Mouse (Mus musculus) CD4-positive, CD25-positive, alpha-beta regulatory T cell, adult 4 months (primary cell): ENCODE results near the gene Zfp599. TPM values are rescaled to one million over a fixed set of nuclear protein-coding genes. Genes with fewer than 3 reads are reported as not detected.
"Not testable (repeated sequence)": the region's sequence is repeated elsewhere in the genome, so short reads cannot be mapped to it uniquely, and the experiment has no call there.

Source experiments
- ATAC-seq: one replicate; pipeline ENCODE4 v1.8.0; 2017
- polyA plus RNA-seq, 2 experiments: library from polyadenylated mRNA; unstranded; fragments of 100-300 nt; shearing (Covaris generic); gene quantifications; one replicate each; pipeline ENCODE4 v1.2.1; 2017

Zfp599 gene
- polyA plus RNA-seq: 1 to 10 TPM; 7.1 to 7.4 TPM

DNA sequence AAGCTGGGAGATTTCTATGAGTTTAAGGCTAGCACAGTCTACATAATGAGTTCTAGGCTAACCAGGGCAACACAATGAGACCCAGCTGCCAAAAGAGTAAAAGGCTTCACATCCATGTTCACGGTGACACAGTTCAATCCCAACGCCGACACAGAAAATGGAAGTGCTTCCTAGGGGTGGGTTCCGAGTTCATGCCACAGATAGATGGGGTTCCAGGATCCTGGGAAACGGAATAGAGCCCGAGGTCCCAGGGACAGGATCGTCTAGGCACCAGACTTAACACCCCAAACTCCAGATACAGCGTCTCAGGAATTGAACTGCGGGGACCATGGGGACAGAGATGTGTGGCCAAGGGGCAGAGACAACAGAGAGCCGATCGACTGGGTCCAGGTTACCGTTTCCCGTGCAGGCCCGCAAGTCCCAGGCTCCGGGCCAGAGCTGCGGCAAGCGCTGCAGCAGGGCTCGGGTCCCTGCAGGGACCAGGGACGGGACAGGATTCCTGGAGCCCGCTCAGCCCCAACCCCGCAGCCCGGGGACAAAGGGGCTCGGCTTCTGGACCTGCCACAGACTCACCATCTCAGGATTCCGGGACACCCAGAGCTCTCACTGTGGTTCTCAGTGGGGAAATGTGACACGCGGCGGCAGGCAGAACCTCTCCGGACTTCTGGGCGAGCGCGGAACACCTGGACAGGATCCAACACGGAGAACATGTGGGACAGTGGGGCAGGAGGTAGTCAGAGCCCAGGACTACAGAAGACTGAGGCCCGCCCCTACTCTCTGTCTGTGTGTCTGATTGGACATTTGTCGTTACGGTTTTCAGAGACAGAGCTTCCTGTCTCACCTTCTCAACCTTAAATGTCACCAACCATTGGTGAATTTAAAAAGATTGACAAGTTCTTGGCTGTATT, at the start of gene Zfp599:
Gene Zfp599, minus strand, starts transcription at position 712 of the 908 bp plus-strand sequence.
- ATAC-seq: peak; percentile 100

DNA sequence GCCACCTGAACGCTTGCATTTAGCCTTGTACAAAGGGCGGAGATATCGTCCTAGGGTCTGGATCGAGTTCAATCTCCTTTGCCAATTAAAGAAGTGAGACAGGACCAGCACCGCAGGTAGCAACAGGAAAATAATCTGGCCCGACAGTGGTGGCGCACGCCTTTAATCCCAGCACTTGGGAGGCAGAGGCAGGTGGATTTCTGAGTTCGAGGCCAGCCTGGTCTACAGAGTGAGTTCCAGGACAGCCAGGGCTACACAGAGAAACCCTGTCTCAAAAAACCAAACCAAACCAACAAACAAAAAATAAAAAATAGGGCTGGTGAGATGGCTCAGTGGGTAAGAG, 48.2 kb upstream of the Zfp599 start:
- not testable (repeated sequence) for ATAC-seq

GRCm38 (mm10) chr9:22307156-22307919, 47.6 kb upstream of the Zfp599 start, which contains the start of gene Zfp810:
Zfp810 (minus strand) TSS chr9:22307648.
- ATAC-seq: peak; percentile 100

DNA sequence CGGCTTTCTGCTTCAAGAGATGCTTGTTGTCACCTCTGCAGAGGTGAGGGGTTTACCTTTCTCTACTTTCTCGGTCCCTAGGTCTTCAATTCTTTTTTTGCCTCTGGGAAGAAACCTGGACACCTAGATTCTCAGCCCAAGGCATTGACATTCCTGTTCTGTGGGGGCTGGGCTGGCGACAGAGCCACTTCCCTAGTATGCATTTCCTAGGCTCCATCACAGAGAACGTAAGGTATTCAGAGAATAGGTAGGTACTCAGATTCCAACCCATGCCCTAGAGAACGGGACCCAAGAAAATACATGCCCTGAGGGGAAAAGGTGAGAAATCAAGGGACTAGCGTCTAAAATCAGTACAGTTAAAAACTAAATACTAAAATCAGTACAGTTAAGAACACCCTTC, 47.0 kb upstream of the Zfp599 start:
- ATAC-seq: no peak

DNA sequence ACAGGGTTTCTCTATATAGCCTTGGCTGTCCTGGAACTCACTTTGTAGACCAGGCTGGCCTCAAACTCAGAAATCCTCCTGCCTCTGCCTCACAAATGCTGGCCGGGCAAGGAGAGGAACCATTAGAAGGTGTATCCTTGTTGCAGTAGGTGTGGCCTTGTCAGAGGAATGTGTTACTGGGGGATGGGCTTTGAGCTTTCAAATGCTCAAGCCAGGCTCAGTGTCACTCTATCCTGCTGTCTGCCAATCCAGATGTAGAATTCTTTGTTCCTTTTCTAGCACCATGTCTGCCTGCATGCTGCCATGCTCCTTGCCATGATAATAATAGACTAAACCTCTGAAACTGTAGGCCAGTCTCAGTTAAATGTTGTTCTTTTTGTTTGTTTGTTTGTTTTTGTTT, 42.5 kb upstream of the Zfp599 start:
- no peak for ATAC-seq

DNA sequence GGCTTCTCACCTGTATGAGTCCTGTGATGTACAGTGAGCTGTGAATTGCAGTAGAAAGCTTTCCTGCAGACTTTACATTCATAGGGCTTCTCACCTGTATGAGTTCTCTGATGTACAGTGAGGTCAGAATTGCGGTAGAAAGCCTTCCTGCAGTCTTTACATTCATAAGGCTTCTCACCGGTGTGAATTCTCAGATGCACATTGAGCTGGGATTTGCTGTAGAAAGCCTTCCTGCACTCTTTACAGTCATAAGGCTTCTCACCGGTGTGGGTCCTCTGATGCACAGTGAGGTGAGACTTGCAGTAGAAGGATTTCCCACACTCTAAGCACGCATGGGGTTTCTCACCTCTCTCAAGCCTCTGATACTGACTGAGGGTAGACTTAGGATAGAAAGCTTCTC, 19.0 kb upstream of the Zfp599 start:
- ATAC-seq: no peak

- no peak for ATAC-seq
Observed at GRCm38 (mm10) chr9:22268886-22269285, 9.2 kb upstream of the Zfp599 start.

DNA sequence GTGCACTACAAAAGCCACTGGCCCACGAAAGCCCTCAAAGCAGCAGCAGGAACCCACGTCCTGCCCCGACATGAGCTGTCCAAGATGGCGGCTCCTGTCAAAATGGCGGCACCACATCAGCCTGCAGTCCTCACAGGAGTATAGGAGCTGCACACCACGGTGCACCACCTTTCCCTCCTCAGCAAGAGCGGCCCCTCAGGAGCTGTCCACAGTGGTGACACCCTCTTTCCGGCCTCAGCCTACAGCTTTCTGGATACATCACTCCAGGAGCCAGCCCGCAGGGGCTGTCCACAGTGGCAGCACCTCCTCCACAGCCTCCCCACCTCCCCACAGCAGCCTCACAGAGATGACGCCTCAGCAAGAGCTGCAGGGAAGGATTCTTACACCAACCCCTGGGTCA, 2.9 kb upstream of the Zfp599 start:
- ATAC-seq: no peak

GRCm38 (mm10) chr9:22261594-22261993, 1.9 kb upstream of the Zfp599 start:
- no peak for ATAC-seq

GRCm38 (mm10) chr9:22260092-22260422, 362 bp upstream of the Zfp599 start:
- no peak for ATAC-seq

- no peak for ATAC-seq
Observed at GRCm38 (mm10) chr9:22258784-22259183, 911 bp downstream of the Zfp599 start.

DNA sequence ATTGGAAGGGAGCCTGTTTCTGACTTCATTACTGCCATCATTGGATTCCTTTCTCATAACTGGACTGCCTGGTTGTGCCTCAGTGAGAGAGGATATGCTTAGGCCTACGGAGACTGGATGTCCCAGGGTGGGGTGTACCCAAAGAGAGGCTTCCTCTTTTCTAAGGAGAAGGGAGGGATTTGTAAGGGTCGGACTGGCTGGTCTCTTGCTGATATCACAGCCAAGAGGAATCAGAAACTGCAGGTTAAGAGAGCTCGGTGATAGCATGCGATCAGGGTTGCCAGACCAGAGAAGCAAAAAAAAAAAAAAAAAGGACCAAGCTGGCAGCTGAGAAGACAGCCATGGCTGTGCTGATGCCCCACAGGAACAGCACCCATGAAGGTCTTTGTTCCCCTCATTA, 3.1 kb downstream of the Zfp599 start:
- no peak for ATAC-seq

DNA sequence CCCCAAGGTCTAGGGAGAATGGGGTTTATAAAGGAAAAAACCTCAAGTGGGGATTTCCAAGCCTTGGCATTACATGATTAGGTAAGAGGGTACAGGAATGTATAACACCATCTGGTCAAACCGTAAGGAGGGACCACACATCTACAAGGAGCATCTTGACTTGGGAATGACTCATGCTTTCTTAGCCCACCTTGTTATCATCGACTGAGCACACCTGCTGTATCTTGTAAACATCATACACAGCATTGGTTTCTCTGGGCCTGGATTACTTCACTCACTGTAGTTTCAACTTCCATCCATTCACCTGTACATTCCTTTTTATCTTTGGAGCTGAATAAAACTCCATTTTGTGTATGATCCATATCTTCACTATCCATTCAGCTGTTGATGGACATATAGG, 15.5 kb downstream of the Zfp599 start:
- no peak for ATAC-seq

DNA sequence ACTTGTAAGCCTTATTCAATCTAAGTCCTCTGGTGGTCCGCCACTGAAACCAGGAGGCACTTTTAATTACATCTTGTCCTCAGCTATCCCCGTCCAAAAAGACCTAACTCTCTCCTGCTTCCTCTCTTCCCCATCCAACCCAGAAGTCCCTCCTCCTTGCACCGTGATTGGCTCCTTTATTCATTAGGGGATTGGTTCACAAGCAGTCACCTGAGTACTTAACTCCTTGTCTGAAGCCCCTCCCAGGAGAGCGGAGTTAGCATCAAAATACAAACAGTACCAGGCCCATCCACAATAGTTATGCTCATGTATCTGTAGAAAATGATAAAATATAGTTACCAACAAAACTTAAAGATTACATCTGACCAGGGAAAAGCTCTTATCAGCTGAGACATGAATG, 19.7 kb downstream of the Zfp599 start:
- no peak for ATAC-seq

- no peak for ATAC-seq
Observed at GRCm38 (mm10) chr9:22230556-22230955, 29.1 kb downstream of the Zfp599 start.

DNA sequence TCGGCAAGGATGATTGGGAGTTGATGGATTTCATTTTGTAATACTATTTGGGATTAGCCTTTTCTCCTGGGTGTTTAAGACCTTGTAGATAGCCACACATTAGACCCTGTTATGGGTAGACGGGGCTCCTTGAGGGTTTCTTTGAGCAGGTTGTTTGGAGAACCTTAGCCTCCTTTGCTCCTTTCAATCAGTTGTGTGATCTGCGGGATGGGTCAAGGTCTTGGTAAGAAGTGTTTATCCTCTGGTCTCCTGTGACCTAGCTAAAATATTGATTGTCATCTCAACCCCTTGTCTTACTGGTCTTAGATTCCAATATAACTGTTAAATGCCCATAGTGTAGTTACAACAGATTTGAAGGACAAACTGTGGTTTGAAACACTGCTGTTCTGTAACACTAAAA, 29.6 kb downstream of the Zfp599 start:
- no peak for ATAC-seq

DNA sequence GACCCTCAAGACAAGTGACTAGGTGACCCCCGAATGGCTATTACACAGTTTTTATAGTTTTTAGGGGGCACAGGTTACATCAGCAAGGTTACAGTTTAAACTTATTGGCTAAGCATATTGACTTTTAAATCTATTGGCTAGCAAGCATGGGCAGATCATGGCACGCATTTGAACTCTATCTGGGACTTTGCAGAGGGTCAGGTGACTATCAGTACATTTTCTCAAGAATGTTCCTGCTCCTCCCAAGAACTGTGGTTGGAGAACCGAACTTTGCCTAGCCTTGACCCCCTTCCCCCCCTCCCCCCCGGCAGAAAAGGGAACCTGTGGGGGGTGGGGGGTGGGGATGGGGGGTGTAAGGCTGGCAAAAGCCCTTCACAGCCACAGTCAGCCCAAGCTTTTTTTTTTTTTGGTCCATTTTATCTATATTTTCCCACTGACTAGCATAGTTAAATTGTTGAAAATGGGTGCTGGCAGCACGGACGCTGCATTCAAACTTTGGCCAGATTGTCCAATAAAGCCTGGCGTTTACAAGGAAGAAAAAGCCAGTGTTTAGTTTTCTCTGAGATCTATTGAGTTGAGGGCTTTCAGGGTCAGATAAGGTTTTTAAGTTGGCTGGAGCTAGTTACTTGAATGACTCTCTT, 30.2 kb downstream of the Zfp599 start:
- no peak for ATAC-seq

- ATAC-seq: no peak
Observed at GRCm38 (mm10) chr9:22226846-22227245, 32.8 kb downstream of the Zfp599 start.

DNA sequence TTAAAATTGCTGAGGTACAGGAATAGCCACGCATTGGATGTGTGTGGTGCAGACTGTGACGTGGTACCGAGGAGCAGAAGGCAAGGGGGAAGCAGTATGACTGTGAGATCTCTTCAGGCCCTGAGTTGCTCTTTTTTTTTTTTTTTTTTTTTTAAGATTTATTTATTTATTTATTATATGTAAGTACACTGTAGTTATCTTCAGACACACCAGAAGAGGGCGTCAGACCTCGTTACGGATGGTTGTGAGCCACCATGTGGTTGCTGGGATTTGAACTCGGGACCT, 33.4 kb downstream of the Zfp599 start:
- not testable (repeated sequence) for ATAC-seq

DNA sequence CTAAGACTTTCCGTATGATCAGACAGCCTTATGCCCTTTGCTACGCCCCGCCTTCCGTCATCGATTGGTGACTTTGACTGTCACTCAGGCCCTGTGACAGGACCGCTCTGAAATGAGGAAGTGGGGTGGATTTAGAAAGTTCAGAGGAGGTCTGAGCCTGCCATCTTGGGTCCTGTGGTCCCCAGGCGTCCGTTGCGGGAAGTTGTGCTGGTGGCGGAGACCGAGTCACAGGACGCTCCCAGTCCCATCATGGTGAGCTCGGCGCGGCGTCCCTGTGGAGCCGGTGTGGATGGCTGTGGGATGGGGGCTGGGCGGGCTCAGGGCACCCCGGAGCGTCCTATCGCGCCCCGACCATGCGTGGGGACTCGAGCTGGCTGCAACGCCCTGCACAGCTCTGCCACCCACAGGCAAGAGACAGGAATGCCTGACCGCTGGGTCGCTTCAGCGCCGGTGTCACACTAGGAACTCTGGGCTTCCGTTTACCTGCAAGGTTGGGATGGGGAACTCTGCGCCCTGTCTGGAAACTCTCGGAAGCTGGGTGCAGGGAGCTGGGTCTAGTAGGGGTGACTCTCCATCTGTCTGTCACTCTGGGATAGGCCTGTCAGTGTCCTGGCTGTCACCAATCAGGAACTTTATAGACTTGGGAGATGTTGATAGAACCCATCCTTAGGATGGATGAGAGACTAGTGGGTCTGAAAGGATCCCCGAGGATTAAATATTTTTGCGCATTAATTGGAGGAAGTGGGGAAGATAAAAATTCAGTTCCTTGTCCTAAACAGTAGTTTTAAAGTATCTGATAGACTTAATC, 33.9 kb downstream of the Zfp599 start, which contains the start of gene Zfp809:
Gene Zfp809, plus strand, starts transcription at position 134 of the 808 bp plus-strand sequence.
- ATAC-seq: peak; percentile 97

DNA sequence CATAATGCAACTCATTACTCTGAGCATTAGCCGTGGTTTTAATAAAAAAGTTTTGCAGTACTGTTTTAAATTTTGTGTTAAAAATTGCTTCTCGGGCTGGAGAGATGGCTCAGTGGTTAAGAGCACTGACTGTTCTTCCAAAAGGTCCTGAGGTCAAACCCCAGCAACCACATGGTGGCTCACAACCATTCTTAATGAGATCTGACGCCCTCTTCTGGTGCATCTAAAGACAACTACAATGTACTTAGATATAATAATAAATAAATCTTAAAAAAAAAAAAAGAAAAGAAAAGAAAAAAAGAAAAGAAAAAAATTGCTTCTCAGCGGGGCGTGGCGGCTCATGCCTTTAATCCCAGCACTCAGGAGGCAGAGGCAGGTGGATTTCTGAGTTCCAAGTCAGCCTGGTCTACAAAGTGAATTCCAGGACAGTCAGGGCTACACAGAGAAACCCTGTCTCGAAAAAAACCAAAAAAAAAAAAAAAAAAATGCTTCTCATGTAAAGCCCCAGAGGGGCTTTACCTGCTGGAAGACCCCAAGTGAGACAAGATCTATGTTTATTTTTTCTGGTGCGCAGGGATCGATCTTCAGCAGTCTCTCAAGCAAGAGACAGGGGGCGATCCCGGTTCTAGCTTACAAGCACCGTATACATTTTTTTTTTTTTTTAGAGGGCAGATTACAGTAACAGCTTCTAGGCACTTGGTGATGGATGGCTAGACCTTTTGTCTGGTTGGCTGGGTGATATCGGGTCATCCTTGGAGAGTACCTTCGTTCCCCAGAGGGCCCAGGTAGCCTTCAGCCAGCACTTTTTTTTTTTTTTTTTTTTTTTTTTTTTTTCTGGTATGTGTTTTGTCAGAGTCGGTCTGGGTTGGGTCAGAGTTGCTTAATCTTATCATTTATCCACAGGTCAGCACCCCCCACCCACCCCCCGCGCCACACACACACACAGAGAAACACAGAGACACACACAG, 34.9 kb downstream of the Zfp599 start:
- ATAC-seq: peak; percentile 42
